Mouse (Mus musculus): ENCODE measurements around the gene Gm11172.

- TF ChIP-seq POLR2A (IDR thresholded peaks at IDR 0.05; ENCODE audit: low read depth, low read length), result no peak
- TF ChIP-seq UBTF (IDR thresholded peaks at IDR 0.05; ENCODE audit: low read depth, low read length), result no peak
- TF ChIP-seq CTCF (conservative IDR thresholded peaks at IDR 0.05 in 1 of 2, IDR thresholded peaks at IDR 0.05 in 1 of 2; ENCODE audit: low read depth in 2 of 2, low read length in 2 of 2), result no peak
- TF ChIP-seq HCFC1 (IDR thresholded peaks at IDR 0.05; ENCODE audit: low read depth, low read length), result no peak
- TF ChIP-seq CHD1 (IDR thresholded peaks at IDR 0.05; ENCODE audit: low read depth, low read length), result no peak
- no peak for TF ChIP-seq E2F4 (IDR thresholded peaks at IDR 0.05; ENCODE audit: insufficient replicate concordance, low read depth, low read length)
- no peak for TF ChIP-seq BHLHE40 (IDR thresholded peaks at IDR 0.05; ENCODE audit: low read depth, low read length)
- TF ChIP-seq ELF1 (IDR thresholded peaks at IDR 0.05; ENCODE audit: low read depth, low read length), result no peak
- no peak for TF ChIP-seq RAD21 (IDR thresholded peaks at IDR 0.05; ENCODE audit: low read depth, low read length)
- no peak for TF ChIP-seq ZMIZ1 (IDR thresholded peaks at IDR 0.05; ENCODE audit: low read depth, low read length)
Observed at GRCm38 (mm10) chr16:10796034-10796433, 16.7 kb upstream of the Gm11172 start, which contains the start of gene Prm2.

Measured in CH12.LX (cell line).